Mouse (Mus musculus) CD4-positive helper T cell, adult 2 months (primary cell): Measurements from ENCODE around the gene Clec4e.
"Not testable (repeated sequence)": the region's sequence is repeated elsewhere in the genome, so short reads cannot be mapped to it uniquely, and the experiment has no call there.

ENCODE experiments used
- DNase-seq: peaks from one replicate; pipeline ENCODE4 v3.0.0-alpha.2; 2012; ENCODE audit warnings: low read depth, missing footprints, low spot score

Clec4e gene

GRCm38 (mm10) chr6:123289753-123290152, at the start of gene Clec4e:
Gene Clec4e, minus strand, starts transcription at chr6:123289870.
- DNase-seq = no peak

DNA sequence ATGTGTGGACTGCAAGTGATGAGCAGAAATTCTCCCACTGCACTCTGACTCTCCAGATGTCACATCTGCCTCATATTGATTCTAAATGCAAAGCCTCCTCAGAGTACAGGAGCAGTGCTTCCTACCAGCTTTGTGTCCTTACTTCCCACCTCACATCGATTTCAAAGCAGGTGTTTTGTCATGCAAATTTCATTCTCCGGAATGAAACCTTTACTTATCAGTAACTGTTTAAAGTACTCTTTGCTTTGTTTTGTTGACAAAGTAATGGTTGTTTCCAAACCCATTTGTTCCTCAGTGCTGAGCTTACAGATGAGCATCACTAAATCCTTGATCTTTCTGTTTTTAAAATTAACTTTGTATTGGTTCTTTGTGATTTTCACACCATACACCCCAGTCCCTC, 42.8 kb upstream of the Clec4e start:
- DNase-seq = no peak

- DNase-seq = no peak
These were observed 18.4 kb upstream of the Clec4e start, which contains the start of gene Vmn2r19 for GRCm38 (mm10) chr6:123308033-123308432. Gene Vmn2r19, plus strand, starts transcription at chr6:123308333.

GRCm38 (mm10) chr6:123306315-123306714, 16.6 kb upstream of the Clec4e start:
- not testable (repeated sequence) for DNase-seq

DNA sequence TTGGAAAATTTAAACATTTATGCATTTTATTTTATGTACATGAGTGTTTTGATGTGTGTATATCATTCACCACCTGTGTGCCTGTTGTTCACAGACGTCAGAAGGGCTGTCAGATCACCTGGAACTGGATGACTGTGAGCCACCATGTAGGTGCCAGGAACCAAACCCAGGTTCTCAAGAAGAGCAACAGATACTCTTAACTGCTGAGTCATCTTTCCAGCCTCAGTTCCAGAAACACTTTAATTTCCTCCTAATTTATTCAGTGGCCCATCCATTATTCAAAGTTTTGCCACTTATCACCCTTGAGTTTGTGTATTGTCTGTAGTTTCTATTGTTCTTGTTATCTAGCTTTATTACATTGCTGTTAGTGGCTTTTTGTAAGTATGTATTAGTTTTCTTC, 7.0 kb upstream of the Clec4e start:
- DNase-seq = no peak

GRCm38 (mm10) chr6:123293509-123293908, 3.8 kb upstream of the Clec4e start:
- not testable (repeated sequence) for DNase-seq

DNA sequence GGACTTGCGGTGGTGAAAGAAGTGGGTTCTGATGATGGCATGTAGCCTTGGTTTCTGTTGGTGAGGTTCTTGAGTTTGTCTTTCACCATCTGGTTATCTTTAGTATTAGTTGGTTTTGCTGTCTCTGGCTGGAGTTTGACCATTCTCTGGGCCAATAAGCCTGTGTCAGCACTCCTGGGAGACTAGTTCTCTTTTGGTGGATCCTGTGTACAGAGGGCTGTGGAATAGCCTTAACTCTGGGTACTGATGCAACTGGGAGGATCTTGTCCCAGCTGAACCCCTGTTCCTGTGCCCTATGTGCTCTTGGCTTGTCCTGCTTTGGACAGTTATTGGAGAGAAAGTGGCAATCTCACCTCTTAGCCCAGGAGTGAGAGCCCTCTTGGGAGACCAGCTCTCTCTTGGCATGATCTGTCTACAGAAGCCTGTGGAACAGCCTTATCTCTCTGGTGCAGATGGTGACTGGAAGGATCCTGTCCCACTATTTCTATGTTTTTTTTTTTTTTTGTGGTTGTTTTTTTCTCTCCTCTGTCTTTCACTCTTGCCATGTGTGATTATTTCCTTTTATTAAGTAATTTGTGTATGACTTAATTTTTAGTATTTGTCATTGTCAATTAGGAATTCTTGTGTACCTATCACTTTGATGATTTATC, 3.2 kb upstream of the Clec4e start:
- DNase-seq = no peak

GRCm38 (mm10) chr6:123288931-123289330, 739 bp downstream of the Clec4e start:
- no peak for DNase-seq

- DNase-seq = no peak
These were observed 3.4 kb downstream of the Clec4e start for GRCm38 (mm10) chr6:123286311-123286710.

- no peak for DNase-seq
These were observed 10.2 kb downstream of the Clec4e start for GRCm38 (mm10) chr6:123279443-123279842.

DNA sequence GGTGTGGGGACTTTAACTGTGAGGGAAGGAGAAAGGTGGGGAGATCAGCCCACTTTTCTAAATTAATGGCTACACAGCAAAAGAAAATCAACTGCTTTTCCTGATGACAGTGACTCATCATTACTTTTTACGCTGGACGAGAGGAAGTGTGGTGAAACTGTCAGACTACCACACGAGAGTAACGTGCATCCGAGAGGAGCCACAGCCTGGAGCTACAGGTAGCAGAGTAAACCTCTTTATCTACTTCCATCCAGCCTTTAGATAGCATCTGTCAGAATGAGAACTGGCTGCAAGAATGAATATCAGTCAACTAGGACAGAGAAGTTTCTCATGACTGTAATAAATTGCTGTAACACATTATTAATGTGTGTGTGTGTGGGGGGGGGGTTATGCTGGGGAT, 22.7 kb downstream of the Clec4e start:
- no peak for DNase-seq

DNA sequence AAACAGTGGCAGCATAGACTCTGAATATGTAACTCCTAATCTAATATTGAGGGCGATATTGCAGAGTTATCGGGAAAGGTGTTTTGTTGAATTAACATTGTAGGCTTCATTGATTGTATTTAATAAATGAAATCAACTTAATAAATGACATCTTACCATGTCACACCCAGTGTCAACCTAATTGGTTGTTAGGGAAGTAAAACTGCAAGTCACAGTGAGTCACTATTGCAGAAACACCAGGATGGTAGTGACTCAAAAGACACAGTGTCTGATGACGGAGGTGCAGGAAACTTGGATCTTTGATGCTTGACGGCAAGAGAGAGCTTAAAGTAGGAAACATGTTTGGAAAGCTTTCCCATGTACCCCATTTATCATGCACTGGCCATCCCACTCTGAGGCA, 23.9 kb downstream of the Clec4e start:
- no peak for DNase-seq

GRCm38 (mm10) chr6:123264194-123264593, 25.5 kb downstream of the Clec4e start:
- no peak for DNase-seq

GRCm38 (mm10) chr6:123261555-123262161, 28.0 kb downstream of the Clec4e start, which contains the start of gene Clec4d:
Gene Clec4d, plus strand, starts transcription at chr6:123262111.
- no peak for DNase-seq

DNA sequence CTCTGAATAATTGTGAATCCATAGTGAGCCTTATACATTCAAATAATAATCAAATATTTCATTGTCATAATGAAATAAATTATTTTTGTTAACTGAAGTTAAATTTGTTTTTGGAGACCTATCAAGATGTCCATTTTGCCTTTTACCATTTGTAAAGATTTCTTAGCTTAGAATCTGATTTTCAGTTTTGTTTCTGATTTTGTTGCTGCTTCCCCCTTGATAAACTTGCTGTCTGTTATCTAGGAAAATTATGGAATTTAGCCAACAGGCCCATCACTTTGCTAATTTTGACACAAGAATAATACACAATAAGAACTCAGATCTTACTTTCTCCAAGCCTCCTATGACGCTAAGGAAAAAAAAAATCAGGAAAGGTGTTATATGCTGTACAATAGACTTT, 28.8 kb downstream of the Clec4e start:
- no peak for DNase-seq

DNA sequence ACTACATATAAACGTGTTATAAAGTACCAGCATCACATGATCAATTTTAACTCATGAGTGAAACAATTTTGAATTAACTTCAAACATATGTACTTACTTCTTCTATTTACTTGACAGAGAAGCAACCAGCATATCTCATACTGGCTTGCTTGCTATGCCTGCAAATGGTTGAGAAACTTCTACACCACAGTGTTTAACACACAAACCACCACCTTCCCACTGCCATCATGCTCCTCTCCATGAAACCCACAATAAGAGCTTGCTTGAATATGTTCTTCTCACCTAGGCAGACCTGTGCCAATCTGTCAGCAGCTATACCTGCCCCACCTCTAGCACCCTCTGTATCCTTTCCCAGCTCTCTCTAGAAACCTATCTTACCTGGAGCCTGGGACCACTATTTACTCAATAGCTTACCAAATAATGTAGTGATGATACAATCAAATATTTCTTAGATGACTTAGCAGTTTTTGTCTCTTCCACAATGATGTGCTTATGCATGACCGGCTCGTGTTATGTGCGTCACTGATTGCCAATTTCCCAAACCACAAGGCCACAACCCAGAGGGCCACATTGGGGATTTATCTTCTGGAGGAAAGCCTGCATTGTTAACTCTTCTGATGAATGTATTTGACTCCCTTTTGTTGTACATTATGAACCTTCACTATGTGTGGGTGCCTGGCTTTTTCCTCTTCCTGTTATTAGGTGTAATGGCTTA, 29.6 kb downstream of the Clec4e start:
- DNase-seq = no peak

DNA sequence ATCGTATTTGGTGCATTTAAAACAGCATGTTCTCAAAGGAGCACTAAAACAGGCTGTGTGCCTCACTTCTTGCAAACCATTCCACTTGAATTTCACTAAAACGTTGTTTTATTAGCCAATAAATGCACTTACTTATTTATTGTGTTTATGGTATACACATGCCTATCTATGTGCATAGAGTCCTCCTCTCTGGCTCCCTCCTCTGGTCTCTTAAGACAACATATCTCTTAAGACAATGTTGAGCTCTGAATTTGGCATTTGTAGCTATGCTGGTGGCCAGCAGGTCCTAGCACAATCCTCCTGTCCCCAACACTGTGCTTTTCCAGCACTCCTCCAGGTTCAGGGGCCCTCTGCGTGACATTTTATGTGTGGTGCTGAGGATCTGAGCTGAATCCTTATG, 30.7 kb downstream of the Clec4e start:
- no peak for DNase-seq

GRCm38 (mm10) chr6:123252735-123253134, 36.9 kb downstream of the Clec4e start:
- DNase-seq = no peak

DNA sequence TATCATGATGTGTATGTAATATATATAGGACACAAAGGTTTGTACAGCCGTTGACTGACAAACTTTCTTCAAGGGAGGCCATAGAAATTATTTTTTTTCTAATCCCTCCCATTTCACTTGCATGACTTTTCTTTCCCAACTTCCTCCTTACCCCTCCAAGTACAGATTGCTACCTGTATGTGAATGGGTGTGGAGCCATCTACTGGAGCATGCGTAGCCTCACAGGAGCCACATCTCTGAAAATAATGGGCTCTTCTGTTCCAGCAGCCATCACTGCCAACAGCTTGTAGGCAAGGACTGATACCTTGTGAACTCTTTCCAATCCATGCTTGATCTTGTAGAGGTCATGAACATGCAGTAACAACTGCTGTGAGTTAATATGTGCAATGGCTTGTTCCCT, 40.8 kb downstream of the Clec4e start:
- not testable (repeated sequence) for DNase-seq

GRCm38 (mm10) chr6:123244201-123244600, 45.5 kb downstream of the Clec4e start:
- DNase-seq = no peak

DNA sequence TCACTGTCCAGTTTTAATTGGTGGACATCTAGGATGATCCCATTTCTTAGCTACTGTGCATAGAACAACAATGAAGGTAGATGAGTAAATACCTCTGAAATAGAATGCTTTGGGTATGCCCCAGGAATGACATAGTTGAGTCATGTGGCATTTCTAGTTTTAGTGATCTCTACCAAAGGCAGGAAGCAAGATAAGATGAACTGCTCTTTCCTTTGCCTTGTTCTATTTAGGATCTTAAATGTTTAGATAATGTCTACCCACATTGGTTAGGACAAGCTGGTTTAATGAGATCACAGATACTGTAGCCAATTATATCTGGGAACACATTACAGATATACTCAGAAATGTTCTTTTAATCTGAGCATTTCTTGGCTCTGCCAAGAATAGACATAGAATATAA, 52.1 kb downstream of the Clec4e start:
- DNase-seq = no peak
